Mouse (Mus musculus): Measurements from ENCODE around the gene Hdc. TPM values are rescaled to one million over a fixed set of nuclear protein-coding genes. Genes with fewer than 3 reads are reported as not detected.
"Not testable (repeated sequence)": the region's sequence is repeated elsewhere in the genome, so short reads cannot be mapped to it uniquely, and the experiment has no call there.

The Hdc gene
- total RNA-seq (2021): 10 to 100 TPM in 1 of 2 experiments, 1 to 10 TPM in 1; 2.0 to 51.8 TPM
- 6.9 and 10.2 TPM in 2 replicates for polyA plus RNA-seq (2012; rRNA removed)
- long read RNA-seq, partial matches to known transcripts: 1 of 1 reads
- long read RNA-seq, other reads (novel, unspliced or antisense): 0 of 1 reads

DNA sequence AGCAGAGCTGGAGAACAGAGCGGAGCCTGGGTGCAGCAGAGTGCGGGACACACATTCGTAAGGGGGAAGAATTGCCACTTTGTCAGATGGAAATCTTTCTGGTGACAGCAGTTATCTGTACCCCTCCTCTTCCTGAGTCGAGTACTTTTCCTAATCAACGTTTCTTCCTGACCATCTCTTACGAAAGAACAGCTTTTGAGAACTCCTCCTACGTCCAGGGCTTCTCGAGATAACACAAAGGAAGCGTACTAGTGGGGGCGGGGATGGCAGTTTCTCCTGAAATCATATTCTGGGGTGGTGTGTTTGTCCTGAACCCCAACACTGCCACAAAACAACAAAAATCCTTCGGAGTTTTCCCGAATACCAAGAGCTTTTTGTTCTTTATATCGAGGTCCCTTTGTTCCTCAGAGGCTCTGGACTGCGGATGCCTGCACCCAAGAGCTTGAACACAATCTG lies at the start of gene Hdc:
Hdc (minus strand) TSS at position 51 of the 456 bp plus-strand sequence.
- DNase-seq: no peak

DNA sequence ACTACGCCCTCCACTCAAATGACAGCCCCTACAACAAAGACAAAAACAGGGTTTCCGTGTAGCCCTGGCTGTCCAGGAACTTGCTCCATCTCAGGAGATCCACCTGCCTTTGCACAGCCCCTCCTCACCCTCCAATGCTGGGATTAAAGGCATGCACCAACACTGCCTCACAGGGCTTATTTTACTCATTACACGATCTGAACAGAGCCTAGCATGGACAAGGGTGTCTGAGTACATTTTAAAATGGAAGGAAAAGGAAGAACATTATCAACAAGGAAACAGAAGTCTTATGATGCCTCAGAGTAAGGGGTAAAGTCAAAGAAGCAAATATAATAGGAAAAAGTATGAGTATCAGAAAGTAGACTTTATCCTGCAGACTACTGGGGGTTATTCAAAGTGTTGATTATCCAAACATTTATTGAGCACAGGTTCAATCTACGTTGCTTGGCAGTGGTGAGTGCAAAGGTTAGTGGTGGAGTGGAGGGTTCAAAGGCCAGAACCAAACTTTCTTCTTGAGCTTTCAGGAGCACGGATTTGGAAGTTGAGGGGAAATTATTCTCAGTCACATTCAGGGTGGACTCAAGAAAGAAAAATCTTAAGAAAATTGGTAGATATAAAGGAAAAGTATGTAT lies 49.6 kb upstream of the Hdc start:
- DNase-seq: no peak

GRCm38 (mm10) chr2:126665984-126666383 lies 46.9 kb upstream of the Hdc start:
- no peak for DNase-seq

DNA sequence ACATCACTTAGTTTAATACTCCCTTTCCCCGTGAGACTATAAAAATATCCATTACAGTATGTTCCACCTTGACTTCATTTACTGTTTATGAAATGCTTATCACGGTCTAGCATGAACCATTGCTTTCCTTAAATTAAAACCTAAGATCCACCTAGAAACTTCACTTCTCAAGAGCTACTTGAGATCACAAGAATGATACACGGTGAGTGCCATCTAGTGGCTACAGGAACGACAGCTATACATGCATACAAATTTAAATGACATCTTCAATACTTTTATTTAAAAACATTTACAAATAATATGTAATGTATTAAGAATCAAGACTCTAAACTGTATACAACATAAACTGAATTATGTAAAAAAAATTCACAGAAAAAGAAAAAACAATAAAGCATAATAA lies 44.4 kb upstream of the Hdc start:
- no peak for DNase-seq

GRCm38 (mm10) chr2:126652929-126653328 lies 33.8 kb upstream of the Hdc start:
- no peak for DNase-seq

DNA sequence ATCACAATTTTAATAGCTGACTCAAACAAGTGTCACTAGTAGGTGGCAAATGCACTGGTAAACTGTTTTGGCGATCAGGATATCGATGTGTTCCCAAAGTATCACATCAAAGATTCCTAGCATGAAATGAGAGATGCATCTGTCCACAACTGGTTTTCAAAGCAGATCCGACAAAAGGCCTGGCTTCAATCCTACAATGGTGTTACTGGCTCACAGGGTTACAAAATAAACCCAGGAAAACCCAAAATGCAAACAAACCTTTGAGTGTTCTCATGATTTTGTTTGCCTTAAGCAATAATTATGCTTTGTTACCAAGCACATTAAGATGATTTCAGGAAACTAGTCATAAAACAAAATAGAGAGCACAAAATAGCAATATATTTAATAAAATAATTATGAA lies 28.7 kb upstream of the Hdc start:
- no peak for DNase-seq

GRCm38 (mm10) chr2:126646461-126646860 lies 27.4 kb upstream of the Hdc start:
- DNase-seq: no peak

GRCm38 (mm10) chr2:126644768-126645167 lies 25.7 kb upstream of the Hdc start:
- no peak for DNase-seq

DNA sequence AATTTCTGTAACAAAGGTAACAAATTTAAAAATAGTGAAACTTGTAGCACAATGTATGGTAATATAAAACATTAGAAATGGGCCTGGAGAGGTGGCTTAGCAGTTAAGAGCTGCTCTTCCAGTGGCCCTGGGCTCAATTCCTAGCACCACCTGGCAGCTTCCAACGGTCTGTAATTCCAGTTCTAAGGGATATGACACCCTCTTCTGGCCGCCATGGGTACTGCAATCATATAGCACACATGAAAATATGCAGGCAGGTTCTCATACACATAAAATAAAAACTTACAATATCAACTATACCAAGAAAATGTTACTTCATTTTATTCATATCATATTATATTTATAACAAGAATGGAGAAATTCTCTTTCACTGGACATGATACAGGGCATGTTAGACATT lies 21.2 kb upstream of the Hdc start:
- DNase-seq: no peak

DNA sequence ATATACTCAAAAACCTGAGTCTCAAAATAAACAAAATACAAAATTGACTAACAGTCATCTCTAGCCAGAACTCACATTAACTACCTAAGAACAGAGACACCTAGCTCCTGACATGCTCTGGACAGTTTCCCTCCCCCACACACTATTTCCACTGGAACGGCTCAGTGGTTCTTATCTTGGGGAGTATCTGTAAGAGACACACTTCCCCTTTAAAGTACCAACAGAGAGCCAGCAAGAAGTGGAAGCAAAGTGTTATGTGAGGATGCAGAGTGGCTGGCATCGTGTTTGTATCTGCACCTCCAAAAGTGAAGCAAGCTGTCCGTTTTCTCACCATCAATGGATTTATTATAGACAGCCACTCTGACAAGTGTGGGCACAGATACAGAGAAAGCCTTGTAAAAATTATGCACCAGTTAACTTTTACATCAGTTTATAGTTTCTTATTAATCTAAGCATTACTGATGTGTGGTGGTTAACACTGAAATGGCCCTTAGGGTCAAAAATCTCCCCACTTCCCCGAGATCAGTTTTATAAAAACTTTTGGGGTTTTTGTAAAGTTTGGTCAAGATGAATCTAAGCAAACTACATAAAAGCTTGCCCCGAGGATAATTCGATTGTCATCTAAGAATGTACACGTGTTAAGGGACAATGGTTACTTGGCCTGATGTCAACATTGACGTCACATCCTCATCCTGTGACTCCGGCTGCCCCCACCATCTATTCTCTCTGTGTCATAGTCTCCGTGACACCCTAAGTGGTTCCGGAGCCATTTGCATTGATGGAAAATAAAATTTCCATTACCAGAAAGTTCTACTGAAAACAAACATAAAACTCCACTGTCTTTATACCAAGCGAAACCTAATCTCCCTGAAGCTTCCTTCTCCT lies 17.1 kb upstream of the Hdc start:
- no peak for DNase-seq

DNA sequence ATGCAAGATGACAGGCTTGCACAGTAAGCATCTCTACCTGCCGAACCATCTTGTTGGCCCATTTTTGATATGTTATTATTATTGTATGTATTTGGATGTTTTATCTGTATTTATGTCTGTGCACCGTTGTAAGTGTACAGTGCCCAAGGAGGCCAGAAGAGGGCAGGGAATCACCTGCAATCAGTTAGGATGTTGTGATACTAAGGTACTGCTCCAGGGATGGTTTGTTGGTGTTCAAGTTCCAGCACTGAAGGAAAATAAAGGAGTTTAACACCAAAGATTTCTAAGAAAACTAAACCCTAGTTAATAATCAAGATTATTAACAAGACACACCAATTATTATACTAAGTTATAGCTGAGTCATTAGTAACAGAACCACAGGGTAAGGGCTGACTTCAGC lies 14.1 kb upstream of the Hdc start:
- no peak for DNase-seq

- no peak for DNase-seq
Observed at GRCm38 (mm10) chr2:126628455-126628995, 9.4 kb upstream of the Hdc start.

GRCm38 (mm10) chr2:126623138-126623537 lies 4.0 kb upstream of the Hdc start:
- DNase-seq: no peak

DNA sequence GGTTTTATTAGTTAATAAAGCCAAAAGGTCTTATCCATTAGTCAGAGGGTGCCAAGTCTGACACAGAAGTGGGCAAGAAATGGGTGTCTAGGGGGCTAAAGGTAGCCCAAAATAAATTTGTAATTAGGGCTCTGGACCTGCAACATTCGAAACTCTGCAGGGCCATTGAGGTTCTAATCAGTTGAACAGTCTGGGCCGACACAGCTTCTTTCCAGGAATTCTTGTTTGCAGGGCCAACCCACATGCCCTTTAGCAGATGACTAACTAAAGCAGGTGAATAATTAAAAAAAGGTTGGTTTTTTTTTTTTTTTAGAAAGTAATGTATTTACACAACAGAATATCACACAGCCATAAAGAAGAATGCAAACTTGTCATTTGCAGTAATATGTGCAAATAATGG lies 3.4 kb upstream of the Hdc start:
- no peak for DNase-seq

DNA sequence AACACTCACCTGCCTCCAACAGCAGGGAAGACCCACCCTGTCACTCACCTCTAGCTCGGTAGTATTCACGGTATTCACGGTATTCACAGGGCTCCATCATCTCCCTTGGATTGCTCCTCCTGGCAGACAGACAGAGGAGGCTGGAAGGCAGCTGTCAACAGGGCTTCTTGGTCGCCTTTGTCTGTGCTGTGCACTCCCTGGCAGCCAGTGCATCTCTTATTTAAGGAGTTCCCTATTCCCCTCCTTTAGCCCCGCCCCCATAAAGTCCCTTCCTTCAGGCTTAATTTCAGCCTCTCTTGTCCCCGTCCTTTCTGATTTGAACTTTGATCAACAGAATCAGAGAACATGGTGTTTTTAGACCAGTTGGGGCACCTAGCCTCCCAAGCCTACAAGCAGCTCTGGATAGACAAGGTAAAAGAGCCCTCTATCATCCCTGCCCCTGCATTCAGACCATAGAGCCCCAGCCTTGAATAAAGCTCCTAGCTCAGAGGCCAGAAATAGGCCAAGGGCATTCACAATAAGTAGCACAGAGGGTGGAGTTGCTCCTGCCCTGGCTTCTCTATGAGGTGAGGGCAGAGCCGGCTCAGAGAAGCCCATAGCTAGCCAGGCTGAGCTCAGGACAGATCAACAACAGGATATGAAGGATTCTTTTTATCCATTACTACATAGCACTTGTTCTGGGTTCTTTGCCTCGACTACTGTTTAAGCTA lies 474 bp downstream of the Hdc start:
- peak; percentile 64 for DNase-seq

GRCm38 (mm10) chr2:126615355-126615754 lies 3.7 kb downstream of the Hdc start:
- DNase-seq: no peak

- DNase-seq: not testable (repeated sequence)
Observed at GRCm38 (mm10) chr2:126609600-126609999, 9.5 kb downstream of the Hdc start.

DNA sequence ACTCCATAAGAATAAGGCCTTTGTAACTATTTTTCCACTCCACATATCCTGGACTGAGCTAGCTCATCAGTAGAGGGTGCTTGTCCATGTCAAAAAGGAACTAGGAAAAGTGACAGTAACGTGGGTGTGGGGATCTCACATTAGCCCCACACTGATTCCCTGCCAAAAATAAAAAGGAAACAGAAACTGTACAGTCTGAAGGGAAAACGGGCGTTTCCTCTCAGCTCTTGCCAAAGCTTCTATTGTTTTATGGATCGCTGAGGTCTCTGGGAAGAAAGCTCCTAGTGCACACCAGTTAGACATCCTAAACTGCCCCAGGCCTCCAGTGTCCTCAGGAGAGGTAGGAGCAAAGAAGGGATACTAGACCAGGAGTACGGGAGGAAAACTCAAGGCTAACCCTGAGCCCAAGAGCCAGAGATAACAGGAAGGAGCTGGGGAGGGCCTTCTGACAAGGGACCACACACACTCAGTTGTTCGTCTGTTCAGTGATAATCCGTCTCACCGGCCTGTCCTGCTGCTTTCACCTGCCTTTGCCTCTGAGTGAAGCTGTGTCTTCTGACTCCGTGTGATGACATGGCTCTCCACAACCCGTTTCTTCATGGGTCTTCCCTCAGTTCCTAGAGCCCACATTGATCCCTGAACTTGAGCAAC lies 11.4 kb downstream of the Hdc start:
- DNase-seq: no peak

DNA sequence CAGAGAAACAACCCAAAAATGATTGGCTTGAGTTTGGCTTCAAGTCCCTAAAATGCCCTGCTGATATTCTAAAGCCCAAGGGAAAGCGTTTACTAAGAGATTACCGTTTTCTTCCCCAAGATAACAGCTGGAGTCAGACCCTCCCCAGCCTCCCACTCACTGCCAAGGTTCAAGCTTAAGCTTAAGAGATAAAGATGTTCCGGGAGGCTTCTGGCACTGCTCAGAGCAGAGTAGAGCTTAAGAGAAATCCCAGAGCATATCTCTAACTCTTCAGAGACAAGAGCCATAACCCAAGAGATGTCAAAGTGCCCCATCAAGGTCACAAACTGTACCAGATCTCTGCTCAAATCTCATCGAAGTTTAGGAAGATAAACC lies 12.4 kb downstream of the Hdc start:
- no peak for DNase-seq

DNA sequence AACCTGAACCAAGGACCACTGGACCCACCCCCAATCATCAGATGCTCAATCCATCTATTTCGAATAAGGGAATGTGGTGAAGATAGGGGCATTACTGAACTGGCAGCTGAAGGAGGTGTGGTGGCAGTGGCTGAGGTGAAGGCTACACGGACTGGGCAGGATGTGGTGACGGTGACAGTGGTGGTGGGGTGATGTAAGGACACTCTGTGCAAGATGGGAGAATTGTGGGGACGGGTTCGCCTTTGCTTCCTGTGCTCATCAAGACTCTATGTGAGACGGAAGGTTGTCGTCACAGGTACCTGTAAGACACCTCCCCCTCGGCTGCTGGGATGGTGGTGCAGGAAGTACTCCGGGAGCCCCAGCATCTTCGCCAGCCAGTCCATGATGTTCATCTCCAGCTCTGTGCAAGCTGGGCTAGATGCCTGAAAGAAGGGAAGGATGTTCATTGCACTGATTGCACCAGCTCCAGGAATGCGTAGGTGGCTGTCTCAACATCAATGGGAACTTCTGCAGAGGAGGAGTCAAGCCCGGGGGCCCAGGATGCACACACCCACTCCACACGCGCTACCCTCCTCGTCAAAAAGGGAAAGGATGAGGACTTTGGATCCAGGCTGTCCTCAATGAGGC lies 12.9 kb downstream of the Hdc start:
- no peak for DNase-seq

DNA sequence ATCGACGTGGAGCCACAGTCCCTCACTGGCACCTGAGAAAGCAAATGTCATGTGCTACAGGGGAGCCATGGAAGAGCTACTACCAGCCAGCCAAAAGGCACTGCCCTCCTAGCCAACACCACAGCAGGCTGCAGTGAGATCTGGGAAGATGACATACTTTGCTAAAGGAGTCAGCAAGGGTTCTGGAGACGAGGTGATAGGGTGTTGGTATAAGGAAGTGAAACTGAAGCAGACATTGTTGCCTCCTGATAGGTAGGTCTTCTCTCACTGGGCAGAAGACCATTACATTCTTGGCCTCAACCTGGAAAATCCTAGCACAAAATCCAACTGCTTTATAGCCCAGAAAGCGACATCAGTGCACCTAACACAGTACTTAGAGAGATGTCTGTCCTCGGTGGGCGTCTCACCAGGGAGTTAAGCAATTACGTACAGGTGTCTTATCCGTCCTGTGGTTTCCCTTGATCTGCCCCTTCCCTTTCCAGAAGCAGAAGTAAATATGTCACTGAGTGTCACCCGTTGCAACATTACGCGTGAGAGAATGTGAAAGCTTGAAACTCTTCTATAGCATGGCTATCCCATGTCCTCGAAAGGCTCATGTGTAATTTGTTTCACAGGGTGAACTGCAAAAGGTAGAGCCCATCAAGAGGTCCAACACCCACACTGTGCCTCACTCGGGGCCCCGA lies 17.0 kb downstream of the Hdc start:
- DNase-seq: no peak

Data from adrenal gland, adult 2 months (tissue).